Mouse (Mus musculus): ENCODE data around the gene Ccdc85c.

Ccdc85c gene

DNA sequence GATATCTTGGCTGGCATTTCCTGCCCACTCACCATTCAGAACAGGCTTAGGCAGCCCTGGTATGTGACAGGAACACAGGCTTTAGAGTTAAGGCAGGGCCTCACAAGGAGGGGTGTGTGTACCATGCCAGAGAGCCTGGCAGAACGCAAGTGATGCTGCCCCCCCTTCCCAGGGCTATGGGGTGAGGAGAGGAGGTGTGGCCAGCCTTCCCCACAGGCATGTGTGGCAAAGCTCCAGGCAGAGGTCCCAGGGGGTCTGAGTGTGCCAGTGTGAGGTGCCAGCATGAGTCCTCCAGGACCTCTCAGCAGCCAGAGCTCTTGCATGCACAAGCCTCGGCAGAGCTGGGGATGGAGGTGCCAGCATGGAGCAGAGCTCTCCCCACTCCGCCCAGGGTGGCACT, 19.4 kb upstream of the Ccdc85c start:
- no peak for DNase-seq (ENCODE audit: low spot score in 2 of 2)

DNA sequence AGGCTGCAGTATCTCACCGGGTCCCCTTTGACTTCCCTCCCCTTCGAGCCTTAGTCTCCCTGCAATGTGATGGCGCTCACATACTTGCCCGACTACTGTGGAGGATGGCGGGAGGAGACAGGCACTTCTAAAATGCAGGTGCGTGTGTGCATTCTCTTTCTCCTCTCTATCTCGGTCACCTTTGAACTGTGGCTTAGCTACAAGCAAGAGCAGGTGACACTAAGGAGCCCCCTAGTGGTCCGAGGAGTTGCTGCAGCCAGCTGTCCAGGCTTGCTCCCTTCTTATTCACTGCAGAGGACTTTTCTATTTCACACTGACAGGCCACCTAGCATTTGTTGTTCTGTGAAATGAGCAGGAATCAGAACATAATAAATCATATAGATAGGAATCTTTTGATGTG, 17.7 kb upstream of the Ccdc85c start:
- DNase-seq (ENCODE audit: low spot score in 2 of 2), result peak; percentile 67 to 84

GRCm38 (mm10) chr12:108292419-108292818, 17.2 kb upstream of the Ccdc85c start:
- peak in 1 of 2 experiments; percentile 17 for DNase-seq (ENCODE audit: low spot score in 2 of 2)

DNA sequence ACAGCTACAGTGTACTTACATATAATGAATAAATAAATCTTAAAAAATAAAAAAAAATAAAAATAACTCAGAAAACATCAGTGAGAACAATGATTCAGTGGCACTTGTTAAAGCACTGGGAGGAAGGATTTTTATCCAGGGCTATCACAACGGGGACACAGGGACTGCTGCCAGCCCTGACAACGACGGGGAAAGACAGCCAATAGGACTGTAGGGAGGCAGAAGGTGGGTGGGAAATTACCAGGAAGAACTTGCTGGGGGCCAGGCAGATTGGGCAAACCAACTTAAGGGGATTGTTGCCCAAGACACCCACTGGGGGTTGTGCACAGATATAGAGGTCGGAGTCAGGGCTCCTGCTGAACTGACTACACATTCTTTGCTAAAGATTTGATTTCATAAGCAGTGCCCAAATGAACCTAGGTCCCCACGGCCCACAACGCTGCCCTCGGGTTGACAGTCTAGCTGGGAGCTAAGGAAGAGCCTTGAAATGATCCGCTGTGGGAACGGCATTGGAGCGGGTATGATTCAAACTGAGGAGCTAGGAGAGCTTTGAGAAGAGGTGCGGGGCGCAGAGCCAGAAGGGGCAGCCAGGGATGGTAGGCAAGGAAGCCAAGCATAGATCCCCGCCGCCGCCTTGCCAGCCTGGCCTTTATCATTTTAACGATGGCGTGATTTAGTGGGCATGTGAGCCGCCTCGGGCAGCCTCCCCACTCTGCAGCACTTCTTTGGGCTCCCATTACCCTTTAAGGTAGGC, 13.1 kb upstream of the Ccdc85c start:
- no peak for DNase-seq (ENCODE audit: low spot score in 2 of 2)

- no peak for DNase-seq (ENCODE audit: low spot score in 2 of 2)
Observed at GRCm38 (mm10) chr12:108287011-108287410, 11.8 kb upstream of the Ccdc85c start.

DNA sequence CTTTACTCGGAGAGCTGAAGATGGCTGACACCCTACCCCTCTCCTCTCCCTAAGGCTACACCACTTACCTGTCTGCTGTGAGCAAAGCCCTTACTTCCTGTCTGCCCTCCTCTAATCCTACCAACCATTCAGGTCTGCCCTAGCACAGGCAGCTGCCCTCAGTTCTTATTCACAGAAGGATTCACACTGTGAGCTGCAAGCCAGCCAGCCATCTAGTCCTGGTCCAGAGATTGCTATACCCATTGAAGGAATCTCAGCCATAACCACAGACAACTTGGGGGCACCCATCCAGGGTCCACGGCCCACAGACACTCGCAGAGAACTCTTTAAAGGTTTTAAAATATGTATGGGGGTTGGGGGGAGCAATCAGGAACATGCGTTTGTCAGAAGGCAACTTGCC, 11.2 kb upstream of the Ccdc85c start:
- no peak for DNase-seq (ENCODE audit: low spot score in 2 of 2)

GRCm38 (mm10) chr12:108285225-108286011, 10.2 kb upstream of the Ccdc85c start:
- no peak for DNase-seq (ENCODE audit: low spot score in 2 of 2)

DNA sequence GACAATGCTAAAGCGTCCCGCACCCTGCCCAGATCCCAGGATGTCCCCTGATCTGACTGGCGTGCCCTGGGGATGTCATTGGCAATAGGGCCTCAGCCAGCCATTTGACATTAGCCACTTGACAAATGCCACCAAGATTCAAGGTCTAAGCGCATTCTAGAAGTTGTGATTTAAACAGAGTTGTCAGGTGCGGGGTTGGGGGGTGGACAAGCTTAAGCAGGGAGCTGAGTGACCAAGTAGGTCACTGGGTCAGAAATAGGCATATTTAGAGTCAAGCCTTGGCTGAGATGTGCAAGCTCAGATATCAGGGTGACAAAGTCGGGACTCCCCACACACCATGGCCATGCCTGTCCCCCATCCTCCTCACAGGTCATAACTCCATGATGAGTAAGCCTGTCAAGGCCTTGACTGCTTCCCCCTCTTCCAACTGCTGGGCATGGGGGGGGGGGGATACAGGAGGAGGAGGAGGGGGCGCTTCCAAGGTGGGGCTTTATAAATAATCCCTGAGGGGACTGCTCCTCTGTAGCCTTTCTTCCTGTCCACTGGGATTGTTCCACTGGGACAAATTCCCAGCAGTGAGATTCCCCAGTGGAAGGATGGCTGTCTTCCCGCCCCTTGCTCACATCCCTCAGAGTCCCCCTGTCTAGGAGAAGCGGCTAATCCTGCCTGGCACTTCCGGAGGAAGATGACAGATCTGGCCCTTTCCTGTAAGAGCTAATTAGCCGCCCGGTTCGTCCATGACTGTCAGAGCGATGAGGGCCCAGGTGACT, 9.4 kb upstream of the Ccdc85c start:
- no peak for DNase-seq (ENCODE audit: low spot score in 2 of 2)

- no peak for DNase-seq (ENCODE audit: low spot score in 2 of 2)
Observed at GRCm38 (mm10) chr12:108278221-108278918, 3.1 kb upstream of the Ccdc85c start.

GRCm38 (mm10) chr12:108277341-108277841, 2.2 kb upstream of the Ccdc85c start:
- no peak for DNase-seq (ENCODE audit: low spot score in 2 of 2)

- peak; percentile 67 to 74 for DNase-seq (ENCODE audit: low spot score in 2 of 2)
Observed at GRCm38 (mm10) chr12:108275920-108276822, 946 bp upstream of the Ccdc85c start.

DNA sequence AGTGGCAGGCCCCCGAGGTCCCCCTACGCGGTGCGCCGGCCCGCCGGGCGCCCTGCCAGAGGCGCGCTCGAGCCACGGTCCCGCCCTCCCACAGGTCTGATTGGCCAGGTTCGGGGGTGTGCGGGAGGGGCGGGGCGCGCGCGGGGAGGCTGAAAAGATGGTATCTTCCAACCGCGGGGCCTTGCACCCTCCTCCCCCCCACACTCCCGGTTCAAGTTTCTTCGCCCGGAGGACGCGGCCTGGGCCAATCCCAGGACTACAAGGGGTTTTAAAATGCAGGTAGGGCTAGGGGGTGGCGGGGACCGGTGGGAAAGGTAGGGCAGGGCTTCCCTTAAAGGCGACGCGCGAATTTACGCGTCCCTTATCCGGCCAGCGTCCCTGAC, 274 bp upstream of the Ccdc85c start:
- peak; percentile 98 for DNase-seq (ENCODE audit: low spot score in 2 of 2)

GRCm38 (mm10) chr12:108274313-108274595, 971 bp downstream of the Ccdc85c start:
- DNase-seq (ENCODE audit: low spot score in 2 of 2), result peak; percentile 35 to 39

GRCm38 (mm10) chr12:108273466-108274312, 1.5 kb downstream of the Ccdc85c start:
- DNase-seq (ENCODE audit: low spot score in 2 of 2), result no peak

- no peak for DNase-seq (ENCODE audit: low spot score in 2 of 2)
Observed at GRCm38 (mm10) chr12:108272143-108272635, 3.0 kb downstream of the Ccdc85c start.

GRCm38 (mm10) chr12:108271351-108272142, 3.7 kb downstream of the Ccdc85c start:
- no peak for DNase-seq (ENCODE audit: low spot score in 2 of 2)

DNA sequence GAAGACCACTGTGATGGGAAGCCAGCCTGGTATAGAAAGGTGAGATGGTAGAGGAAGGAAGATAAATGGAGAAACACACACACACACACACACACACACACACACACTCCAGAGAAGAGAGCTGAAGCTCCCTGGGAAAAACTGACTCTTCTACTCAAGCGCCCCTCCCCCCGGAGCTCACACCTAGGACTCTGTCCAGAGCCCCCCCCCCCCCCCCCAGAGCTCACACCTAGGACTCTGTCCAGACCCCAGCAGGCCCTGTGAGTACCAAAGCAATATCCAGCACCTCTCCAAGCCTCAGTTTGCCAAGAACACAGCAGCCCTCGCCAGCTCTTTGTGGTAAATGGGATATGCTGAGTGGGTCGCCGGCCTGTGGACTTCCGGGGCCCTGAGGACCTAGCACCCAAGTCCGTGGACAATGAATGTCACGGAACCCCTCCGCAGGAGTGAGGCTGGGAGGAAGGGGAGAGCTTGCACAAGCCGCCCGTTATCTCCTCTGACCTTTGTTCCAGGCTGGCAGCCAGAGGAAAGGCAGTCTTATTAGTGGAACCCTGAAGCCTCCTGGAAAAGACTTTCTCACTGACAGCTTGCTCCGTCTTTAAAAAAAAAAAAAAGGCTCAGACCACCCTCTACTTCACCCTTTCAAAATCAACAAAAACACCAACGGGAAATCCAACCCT, 4.8 kb downstream of the Ccdc85c start:
- no peak for DNase-seq (ENCODE audit: low spot score in 2 of 2)

GRCm38 (mm10) chr12:108269699-108270098, 5.5 kb downstream of the Ccdc85c start:
- DNase-seq (ENCODE audit: low spot score in 2 of 2), result no peak

All from thymus, postnatal 10 days (tissue).